Mouse (Mus musculus): ENCODE data around the gene Larp1.

Gene Larp1

DNA sequence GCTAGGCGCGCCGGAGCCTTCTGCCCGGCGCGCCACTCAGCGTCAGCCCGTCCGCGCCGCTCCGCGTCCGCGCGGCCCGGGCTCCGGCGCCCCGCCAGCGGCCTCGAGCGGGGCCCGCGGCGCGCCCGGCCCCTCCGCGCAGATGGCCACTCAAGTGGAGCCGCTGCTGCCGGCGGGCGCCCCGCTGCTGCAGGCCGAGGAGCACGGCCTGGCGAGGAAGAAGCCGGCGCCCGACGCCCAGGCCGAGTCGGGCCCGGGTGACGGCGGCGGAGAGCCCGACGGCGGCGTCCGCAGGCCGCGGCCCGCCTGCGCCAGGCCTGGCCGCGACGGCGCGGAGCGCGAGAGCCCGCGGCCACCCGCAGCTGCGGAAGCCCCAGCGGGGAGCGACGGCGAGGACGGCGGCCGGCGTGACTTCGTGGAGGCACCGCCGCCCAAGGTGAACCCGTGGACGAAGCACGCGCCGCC lies at the start of gene Larp1:
Gene Larp1, plus strand, starts transcription at position 14 of the 465 bp plus-strand sequence.
- no peak for DNase-seq (ENCODE audit: low spot score)

DNA sequence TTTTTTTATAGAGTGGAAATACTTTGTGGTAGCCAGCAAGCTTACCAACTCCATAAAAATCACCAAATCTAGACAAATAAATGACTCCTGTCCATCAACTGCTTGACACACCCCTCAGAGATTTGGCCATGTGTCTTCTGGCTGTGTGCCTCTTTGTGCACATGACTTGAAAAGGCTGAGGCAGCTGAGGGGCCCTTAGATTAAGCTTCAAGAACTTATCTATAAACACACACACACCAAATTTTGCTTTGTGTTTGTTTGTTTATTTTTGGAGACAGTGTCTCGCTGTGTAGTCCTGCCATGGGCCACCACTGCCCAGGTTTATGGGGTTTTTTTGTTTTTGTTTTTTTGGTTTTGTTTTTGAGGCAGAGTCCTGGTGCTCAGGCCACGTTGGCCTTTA lies 48.9 kb upstream of the Larp1 start:
- DNase-seq (ENCODE audit: low spot score) = no peak

- DNase-seq (ENCODE audit: low spot score) = peak; percentile 84
These were observed 46.2 kb upstream of the Larp1 start for GRCm38 (mm10) chr11:57962382-57963285.

GRCm38 (mm10) chr11:57963291-57963870 lies 45.5 kb upstream of the Larp1 start:
- no peak for DNase-seq (ENCODE audit: low spot score)

DNA sequence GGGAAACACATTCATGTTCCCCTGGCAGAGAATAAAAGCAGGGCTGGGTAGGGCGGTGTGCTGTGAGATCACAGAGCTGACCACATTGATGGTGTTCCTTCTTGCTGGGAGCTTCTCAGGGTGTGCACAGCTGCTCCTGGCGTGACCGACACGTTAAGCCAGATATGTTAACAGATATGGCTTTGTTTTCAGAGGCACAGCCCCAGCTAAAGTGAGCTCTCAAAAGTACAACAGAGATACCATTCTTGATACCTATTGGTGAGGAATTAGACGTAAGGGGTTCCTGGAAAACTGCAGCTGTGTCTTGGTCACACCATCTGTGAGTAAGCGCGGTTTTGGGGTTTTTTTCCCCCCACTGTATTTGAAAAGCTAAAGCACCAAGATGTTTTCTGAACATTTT lies 42.2 kb upstream of the Larp1 start:
- no peak for DNase-seq (ENCODE audit: low spot score)

DNA sequence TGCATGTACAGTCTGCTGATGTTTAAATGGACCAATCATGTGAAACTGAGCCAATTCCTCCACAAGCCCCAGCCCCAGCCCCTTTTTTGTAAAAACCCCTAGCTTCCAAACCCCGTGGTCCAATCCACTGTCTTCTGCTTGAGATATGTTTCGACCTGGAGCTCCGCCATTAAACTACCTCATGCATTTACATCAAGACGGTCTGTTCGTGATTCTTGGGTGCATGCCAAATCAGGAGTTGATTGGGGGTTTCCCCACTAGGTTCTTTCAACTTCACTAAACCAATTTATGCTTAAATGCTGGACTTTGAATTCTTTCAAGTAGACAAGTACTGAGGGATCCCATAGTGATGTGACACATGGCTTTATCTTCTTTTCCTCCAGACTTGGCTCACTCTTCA lies 40.6 kb upstream of the Larp1 start:
- no peak for DNase-seq (ENCODE audit: low spot score)

DNA sequence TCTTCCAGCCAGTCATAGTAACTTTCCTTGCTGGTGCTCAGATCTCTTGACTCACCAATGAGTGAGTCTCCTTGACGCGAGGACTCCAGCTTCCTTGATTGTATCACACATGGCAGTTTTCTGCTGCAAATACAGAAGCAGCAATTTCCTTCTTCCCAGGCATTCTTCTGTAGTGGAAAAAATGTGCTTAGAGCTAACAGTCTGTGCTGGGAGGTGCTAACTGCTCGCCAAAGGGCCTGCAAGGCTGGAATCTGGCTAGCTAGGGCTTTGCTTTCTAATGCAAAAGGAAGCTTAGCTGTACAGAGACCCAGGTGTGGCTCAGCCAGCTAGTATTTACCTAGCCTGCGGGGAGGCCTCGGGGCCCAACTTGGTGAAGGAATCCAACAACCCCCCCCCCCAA lies 38.3 kb upstream of the Larp1 start:
- peak; percentile 18 for DNase-seq (ENCODE audit: low spot score)

DNA sequence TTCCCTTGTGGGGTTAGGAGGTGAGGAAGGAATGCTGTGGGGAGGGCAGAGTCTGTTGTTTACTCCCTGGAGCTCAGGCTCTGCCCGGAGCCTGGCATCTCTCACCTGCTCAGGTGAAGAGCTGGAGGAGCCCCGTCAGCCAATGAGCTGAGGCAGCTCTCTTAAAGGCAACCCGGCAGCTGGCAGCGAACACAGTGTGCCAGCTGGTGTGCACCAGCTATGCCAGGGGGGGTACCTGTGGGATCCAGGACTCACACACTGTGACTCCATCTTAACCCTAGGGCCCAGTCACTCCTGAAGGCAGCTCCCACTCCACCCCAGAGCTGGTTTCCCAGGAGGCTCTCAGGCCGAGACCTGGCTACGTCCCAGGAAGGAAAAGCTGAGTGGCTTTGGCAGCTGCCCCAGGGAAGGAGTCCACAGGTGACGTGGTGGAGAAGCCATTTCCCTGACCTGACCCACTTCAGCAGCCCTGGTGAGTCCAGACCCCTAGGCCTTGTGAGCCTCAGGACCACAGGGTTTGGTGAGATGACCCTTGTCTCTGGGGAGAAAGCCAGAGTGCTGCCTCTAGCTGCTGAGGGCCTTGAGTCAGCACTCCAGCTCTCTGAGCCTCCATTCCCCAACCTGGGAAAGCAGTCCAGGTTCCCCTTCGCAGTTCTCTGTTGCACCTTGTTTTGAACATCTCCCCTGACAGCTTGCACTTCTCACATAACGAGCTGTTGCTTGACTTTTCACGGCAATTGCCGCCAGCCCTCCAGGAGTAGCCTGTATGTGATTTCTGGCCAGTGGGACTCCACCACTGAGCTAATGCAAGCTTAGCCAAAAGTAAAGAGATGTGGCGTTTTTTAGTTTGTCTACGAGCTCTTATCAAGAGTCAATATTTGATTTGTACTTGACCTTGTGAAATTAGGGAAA lies 35.6 kb upstream of the Larp1 start:
- peak; percentile 64 for DNase-seq (ENCODE audit: low spot score)

GRCm38 (mm10) chr11:57973913-57974234 lies 35.0 kb upstream of the Larp1 start:
- DNase-seq (ENCODE audit: low spot score) = no peak

DNA sequence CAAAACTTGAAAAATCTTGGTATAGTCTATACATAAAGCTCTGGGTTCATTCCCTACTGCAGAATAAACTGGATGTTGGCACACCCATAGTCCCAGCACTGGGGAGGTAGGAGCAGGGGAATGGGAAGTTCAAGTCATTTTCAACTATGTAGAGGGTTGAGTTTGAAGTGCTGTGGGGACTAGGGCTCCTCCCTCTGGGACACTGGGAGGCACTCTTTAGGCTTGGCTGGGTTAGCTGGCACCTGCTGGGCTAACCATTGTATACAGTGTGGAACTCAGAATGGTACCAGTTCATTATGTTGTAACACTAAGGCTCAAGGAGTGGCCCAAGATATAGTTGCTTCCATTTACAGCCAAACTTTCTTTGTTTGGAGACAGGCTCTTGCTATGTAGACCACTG lies 33.0 kb upstream of the Larp1 start:
- no peak for DNase-seq (ENCODE audit: low spot score)

DNA sequence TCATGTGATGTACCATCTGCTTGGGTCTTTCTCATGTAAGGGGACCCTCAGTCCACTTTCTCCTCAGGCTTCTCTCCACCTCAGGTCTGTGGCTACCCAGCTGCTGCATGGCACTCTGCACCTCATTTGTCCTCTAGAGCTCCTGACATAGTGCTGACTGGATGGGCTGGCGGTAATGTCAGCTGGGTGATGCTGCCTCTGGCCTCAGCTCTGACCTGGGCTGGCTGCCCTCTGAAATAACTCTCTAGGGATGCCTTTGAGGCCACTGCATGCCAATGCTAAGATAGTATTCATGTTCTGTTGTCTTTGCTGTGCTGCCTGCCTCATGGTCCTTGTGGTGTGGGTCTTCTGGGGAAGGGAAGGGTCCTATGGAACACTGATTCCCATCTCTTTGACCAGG lies 31.2 kb upstream of the Larp1 start:
- DNase-seq (ENCODE audit: low spot score) = no peak

- no peak for DNase-seq (ENCODE audit: low spot score)
These were observed 29.2 kb upstream of the Larp1 start for GRCm38 (mm10) chr11:57979621-57980020.

DNA sequence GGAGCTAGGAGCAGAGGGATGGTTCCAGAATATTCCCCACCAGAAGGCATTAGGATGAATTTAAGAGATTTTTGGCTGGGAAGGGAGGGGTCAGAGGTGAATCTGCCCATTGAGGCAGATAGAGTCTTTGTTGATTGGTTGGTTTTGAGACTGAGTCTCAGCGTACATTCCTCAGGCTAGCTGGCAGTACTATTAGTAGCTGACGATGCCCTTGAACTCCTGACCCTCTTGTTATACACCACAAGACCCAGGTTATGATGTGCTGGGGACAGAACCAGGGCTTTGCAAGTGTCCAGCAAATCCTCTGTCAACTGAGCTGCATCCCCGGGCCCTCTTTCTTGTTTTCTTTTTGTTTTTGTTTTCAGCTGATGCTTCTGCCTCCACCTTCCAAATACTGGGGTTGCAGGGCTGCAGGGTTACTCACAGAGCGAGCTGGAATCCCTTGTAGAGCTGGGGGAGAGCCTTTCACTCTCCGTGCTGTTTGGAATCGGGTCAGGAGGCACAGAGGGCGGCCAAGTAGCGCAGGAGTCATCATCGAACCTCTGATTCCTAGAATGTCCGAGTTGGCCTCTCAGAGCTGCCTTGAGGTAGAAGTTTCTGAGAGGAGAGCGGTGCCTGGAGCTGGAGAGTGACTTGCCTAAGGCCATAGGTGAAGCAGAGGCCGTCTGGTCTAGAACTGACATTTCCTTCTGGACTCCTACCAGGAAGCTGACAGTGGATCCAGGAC lies 27.6 kb upstream of the Larp1 start:
- no peak for DNase-seq (ENCODE audit: low spot score)

DNA sequence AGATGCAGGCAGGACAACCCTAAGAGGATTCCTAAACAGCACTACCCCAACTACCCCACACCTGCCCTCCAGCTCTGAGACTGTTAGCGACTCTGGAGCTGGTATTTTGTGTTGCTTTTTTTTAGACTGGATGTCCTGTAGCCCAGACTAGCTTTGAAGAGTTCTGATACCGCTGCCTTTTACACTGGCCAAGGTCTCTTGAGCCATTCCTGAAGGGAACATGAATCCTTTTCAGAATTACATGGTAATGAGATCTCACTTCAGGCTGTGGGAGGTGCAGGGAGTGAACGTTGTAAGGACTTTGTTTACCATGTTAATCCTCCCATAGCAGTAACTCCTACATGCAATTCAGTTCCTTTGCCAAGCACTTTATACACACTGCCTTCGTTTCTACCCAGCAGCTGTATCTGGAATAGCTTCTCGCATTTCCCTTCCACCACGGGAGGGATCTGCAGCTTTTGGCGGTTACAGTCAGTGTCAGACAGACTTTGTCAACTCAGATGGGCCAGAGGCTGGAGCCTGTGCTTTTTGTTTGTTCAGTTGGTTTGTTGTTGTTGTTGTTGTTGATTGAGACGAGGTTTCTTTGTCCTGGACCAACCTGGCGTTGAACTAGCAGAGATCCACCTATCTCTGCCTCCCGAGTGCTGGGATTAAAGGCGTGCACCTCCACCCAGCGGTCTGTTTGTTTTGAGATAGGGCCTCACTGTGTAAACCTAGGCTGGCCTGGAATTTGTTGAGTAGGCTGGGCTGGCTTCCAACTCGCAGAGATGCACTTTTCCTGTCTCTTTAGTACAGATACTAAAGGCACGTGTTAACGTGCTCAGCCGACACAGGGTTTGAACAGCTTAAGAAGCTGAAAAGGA lies 25.2 kb upstream of the Larp1 start:
- peak; percentile 50 for DNase-seq (ENCODE audit: low spot score)

DNA sequence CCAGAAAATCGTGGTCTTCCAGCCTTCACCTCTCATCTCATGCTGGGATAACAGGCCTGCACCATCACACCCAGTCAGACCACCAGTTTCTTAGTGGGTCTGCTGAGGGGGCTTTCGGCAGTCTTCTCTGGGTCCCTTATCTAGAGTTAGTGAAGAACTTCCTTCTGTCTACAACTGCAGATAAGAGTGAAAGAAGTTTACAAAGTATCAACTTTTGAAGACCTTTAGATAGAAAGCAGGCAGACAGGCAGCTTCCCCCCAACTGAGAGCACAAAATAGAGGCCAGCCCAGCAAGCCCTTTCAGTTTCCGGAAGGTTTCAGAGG lies 24.6 kb upstream of the Larp1 start:
- DNase-seq (ENCODE audit: low spot score) = no peak

GRCm38 (mm10) chr11:57985485-57985884 lies 23.4 kb upstream of the Larp1 start:
- DNase-seq (ENCODE audit: low spot score) = no peak

- no peak for DNase-seq (ENCODE audit: low spot score)
These were observed 22.8 kb upstream of the Larp1 start for GRCm38 (mm10) chr11:57986053-57986452.

GRCm38 (mm10) chr11:57986456-57986855 lies 22.4 kb upstream of the Larp1 start:
- no peak for DNase-seq (ENCODE audit: low spot score)

DNA sequence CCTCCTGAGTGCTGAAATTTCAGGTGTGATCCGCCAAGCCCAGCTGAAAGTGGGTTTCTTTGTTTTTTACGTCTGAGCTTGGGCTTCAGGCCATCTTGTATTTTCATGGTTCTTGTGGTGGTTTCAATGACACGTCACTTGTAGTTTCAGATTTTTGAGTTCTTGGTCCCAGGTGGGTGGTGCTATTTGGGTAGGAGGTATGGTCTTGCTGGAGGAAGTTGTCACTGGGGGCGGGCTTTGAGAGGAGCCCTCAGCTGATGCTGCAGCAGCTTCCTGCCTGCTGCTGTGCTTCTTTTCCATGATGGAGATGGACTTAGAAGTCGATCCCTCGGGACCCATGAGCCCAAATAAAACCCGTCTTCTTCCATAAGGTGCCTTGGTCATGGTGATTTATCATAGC lies 22.0 kb upstream of the Larp1 start:
- DNase-seq (ENCODE audit: low spot score) = no peak

- DNase-seq (ENCODE audit: low spot score) = no peak
These were observed 10.7 kb upstream of the Larp1 start for GRCm38 (mm10) chr11:57998168-57998567.

- no peak for DNase-seq (ENCODE audit: low spot score)
These were observed 10.0 kb upstream of the Larp1 start for GRCm38 (mm10) chr11:57998872-57999271.

Data from urinary bladder, postnatal 14 days (tissue).